Mouse (Mus musculus): ENCODE measurements around the gene Map4k3. TPM values are rescaled to one million over a fixed set of nuclear protein-coding genes. Genes with fewer than 3 reads are reported as not detected.
A peak's percentile ranks its signal among the peaks of the same experiment; 100 is the strongest.
"Not testable (repeated sequence)": the region's sequence is repeated elsewhere in the genome, so short reads cannot be mapped to it uniquely, and the experiment has no call there.

Map4k3 gene
- polyA plus RNA-seq, 1 experiment: 14.4 TPM

DNA sequence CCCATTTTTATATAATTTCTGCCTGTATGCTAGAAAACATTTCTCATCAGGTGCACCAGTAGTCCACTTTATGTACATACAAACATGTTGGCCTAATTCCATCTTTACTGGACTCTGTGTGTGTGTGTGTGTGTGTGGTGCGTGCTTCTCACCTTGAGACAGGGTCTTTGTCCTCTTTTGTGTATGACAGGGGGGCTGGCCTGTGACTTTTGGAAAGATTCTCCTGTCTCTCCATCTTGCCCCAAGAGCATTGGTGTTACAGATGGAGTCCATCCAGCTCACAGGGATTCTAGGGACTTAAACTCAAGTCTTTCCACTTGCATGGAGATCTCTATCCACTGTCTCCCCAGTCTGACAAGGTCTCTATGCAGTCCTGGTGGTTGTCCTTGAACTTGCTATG is 150.2 kb downstream of the Map4k3 start:
- Histone ChIP-seq H3K4me1 (ENCODE audit: control insufficient read depth, insufficient read depth, low read length) (peaks cover 9% of the 10 kb centered on the region), H3K27ac (ENCODE audit: control insufficient read depth, insufficient read depth, low read depth, low read length) (no peak overlapping the region), H3K36me3 (ENCODE audit: control insufficient read depth, insufficient read depth, low read length) (no peaks in the 10 kb centered on the region; the same call in 1 of the 2 replicates), H3K4me3 (ENCODE audit: control insufficient read depth, low read depth, low read length) (peak overlapping the region; percentile 95), H3K27me3 (ENCODE audit: control insufficient read depth, insufficient read depth, low read length) (no peaks in the 10 kb centered on the region)
- no peak for TF ChIP-seq CTCF (IDR thresholded peaks at IDR 0.05; ENCODE audit: control insufficient read depth, insufficient read depth, insufficient replicate concordance, low read depth, low read length)
- no peak for TF ChIP-seq POLR2A (IDR thresholded peaks at IDR 0.05; ENCODE audit: control insufficient read depth, low read depth, low read length)

DNA sequence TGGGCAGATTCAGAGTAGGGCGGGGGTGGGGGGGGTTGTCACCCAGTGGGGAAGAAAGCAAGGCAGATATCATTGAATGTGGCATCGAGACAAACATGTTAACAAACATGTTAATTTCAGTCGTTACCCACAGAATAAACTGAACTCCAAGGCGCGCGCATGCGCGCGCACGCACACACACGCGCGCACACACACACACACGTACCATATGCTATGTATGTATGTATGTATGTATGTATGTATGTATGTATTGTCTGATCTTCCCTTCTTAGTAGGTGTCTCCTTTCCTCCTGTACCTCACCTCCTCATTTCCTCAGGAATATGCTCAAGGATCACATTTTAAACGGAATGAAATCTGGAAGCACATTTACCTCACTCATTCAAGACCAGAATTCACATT is 150.6 kb downstream of the Map4k3 start, which contains the start of gene Cdkl4:
TSS of gene Cdkl4 (minus strand) at position 175 of the 400 bp plus-strand sequence.
- peak within 1 kb of the TSS; percentile 81 for H3K27ac ChIP-seq (ENCODE audit: control insufficient read depth, insufficient read depth, low read depth, low read length)
- no peaks in the 10 kb centered on the region; the same call in 1 of the 2 replicates for H3K36me3 ChIP-seq (ENCODE audit: control insufficient read depth, insufficient read depth, low read length)
- H3K4me3 ChIP-seq (ENCODE audit: control insufficient read depth, low read depth, low read length): peak within 1 kb of the TSS; percentile 95
- H3K4me1 ChIP-seq (ENCODE audit: control insufficient read depth, insufficient read depth, low read length): peaks cover 9% of the 10 kb centered on the region
- TF ChIP-seq POLR2A (IDR thresholded peaks at IDR 0.05; ENCODE audit: control insufficient read depth, low read depth, low read length) (no peak), CTCF (IDR thresholded peaks at IDR 0.05; ENCODE audit: control insufficient read depth, insufficient read depth, insufficient replicate concordance, low read depth, low read length) (no peak)
- no peaks in the 10 kb centered on the region for H3K27me3 ChIP-seq (ENCODE audit: control insufficient read depth, insufficient read depth, low read length)

DNA sequence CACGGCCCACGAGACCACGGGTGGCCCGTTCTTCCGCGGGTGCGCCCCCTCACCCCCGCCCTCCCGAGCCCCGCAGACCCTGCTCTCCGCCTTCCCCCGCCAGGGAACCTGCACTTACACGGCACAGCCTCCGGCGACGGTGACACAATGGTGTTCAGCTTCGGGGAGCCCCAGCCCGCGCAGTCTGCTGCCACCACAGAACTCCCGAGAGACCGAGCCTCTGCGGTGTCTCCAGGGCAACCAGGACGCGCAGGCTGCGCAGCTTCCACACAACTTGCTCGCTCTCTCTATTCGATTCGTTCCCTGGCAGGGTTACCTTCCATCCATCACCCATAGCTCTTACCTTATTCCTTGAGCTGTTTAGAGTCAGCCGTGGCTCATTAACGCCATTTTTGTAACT is 151.1 kb downstream of the Map4k3 start:
- Histone ChIP-seq H3K27ac (ENCODE audit: control insufficient read depth, insufficient read depth, low read depth, low read length) (peak overlapping the region; percentile 81), H3K27me3 (ENCODE audit: control insufficient read depth, insufficient read depth, low read length) (no peaks in the 10 kb centered on the region), H3K4me1 (ENCODE audit: control insufficient read depth, insufficient read depth, low read length) (peaks cover 9% of the 10 kb centered on the region), H3K4me3 (ENCODE audit: control insufficient read depth, low read depth, low read length) (peak overlapping the region; percentile 95), H3K36me3 (ENCODE audit: control insufficient read depth, insufficient read depth, low read length) (no peaks in the 10 kb centered on the region; the same call in 1 of the 2 replicates)
- TF ChIP-seq POLR2A (IDR thresholded peaks at IDR 0.05; ENCODE audit: control insufficient read depth, low read depth, low read length): peak; percentile 84; the same call in 1 of the 2 replicates
- TF ChIP-seq CTCF (IDR thresholded peaks at IDR 0.05; ENCODE audit: control insufficient read depth, insufficient read depth, insufficient replicate concordance, low read depth, low read length): no peak

GRCm38 (mm10) chr17:80575008-80575407 is 153.3 kb downstream of the Map4k3 start:
- Histone ChIP-seq H3K4me1 (ENCODE audit: control insufficient read depth, insufficient read depth, low read length) (peaks cover 9% of the 10 kb centered on the region), H3K4me3 (ENCODE audit: control insufficient read depth, low read depth, low read length) (peak overlapping the region; percentile 72), H3K27ac (ENCODE audit: control insufficient read depth, insufficient read depth, low read depth, low read length) (no peak overlapping the region), H3K36me3 (ENCODE audit: control insufficient read depth, insufficient read depth, low read length) (no peaks in the 10 kb centered on the region; the same call in 1 of the 2 replicates), H3K27me3 (ENCODE audit: control insufficient read depth, insufficient read depth, low read length) (no peaks in the 10 kb centered on the region)
- TF ChIP-seq CTCF (IDR thresholded peaks at IDR 0.05; ENCODE audit: control insufficient read depth, insufficient read depth, insufficient replicate concordance, low read depth, low read length) (no peak), POLR2A (IDR thresholded peaks at IDR 0.05; ENCODE audit: control insufficient read depth, low read depth, low read length) (no peak)

GRCm38 (mm10) chr17:80574471-80574965 is 153.8 kb downstream of the Map4k3 start:
- Histone ChIP-seq H3K36me3 (ENCODE audit: control insufficient read depth, insufficient read depth, low read length) (no peaks in the 10 kb centered on the region; the same call in 1 of the 2 replicates), H3K27ac (ENCODE audit: control insufficient read depth, insufficient read depth, low read depth, low read length) (no peak overlapping the region), H3K4me3 (ENCODE audit: control insufficient read depth, low read depth, low read length) (no peak overlapping the region), H3K27me3 (ENCODE audit: control insufficient read depth, insufficient read depth, low read length) (no peaks in the 10 kb centered on the region), H3K4me1 (ENCODE audit: control insufficient read depth, insufficient read depth, low read length) (peaks cover 9% of the 10 kb centered on the region)
- TF ChIP-seq POLR2A (IDR thresholded peaks at IDR 0.05; ENCODE audit: control insufficient read depth, low read depth, low read length) (no peak), CTCF (IDR thresholded peaks at IDR 0.05; ENCODE audit: control insufficient read depth, insufficient read depth, insufficient replicate concordance, low read depth, low read length) (no peak)

GRCm38 (mm10) chr17:80572187-80572935 is 155.9 kb downstream of the Map4k3 start:
- H3K4me1 ChIP-seq (ENCODE audit: control insufficient read depth, insufficient read depth, low read length): peaks cover 6% of the 10 kb centered on the region; the same call in 1 of the 2 replicates
- no peak overlapping the region for H3K27ac ChIP-seq (ENCODE audit: control insufficient read depth, insufficient read depth, low read depth, low read length)
- no peak for TF ChIP-seq POLR2A (IDR thresholded peaks at IDR 0.05; ENCODE audit: control insufficient read depth, low read depth, low read length)
- no peak for TF ChIP-seq CTCF (IDR thresholded peaks at IDR 0.05; ENCODE audit: control insufficient read depth, insufficient read depth, insufficient replicate concordance, low read depth, low read length)
- H3K4me3 ChIP-seq (ENCODE audit: control insufficient read depth, low read depth, low read length): no peak overlapping the region
- H3K27me3 ChIP-seq (ENCODE audit: control insufficient read depth, insufficient read depth, low read length): no peaks in the 10 kb centered on the region
- no peaks in the 10 kb centered on the region; the same call in 1 of the 2 replicates for H3K36me3 ChIP-seq (ENCODE audit: control insufficient read depth, insufficient read depth, low read length)

DNA sequence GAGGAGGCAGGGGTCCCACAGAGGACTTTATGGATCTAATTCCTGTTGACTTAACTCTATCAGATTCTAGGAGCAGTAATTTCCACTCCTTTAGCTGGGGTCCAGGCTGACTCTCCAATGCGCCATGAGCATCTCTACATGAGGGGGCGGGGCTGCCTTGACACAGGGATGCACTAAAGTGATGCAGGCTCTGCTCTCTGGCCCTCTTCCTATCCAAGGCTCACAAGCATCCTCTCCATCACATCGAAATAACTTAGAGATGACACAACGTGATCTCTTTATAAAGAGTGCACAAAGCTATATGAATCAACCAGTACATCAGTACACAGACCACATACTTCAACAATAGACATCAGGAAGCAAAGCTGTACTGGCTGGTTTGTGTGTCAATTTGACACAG is 156.8 kb downstream of the Map4k3 start:
- no peaks in the 10 kb centered on the region for H3K4me1 ChIP-seq (ENCODE audit: control insufficient read depth, insufficient read depth, low read length)
- no peak overlapping the region for H3K4me3 ChIP-seq (ENCODE audit: control insufficient read depth, low read depth, low read length)
- no peaks in the 10 kb centered on the region; the same call in 1 of the 2 replicates for H3K36me3 ChIP-seq (ENCODE audit: control insufficient read depth, insufficient read depth, low read length)
- TF ChIP-seq POLR2A (IDR thresholded peaks at IDR 0.05; ENCODE audit: control insufficient read depth, low read depth, low read length) (no peak), CTCF (IDR thresholded peaks at IDR 0.05; ENCODE audit: control insufficient read depth, insufficient read depth, insufficient replicate concordance, low read depth, low read length) (no peak)
- no peak overlapping the region for H3K27ac ChIP-seq (ENCODE audit: control insufficient read depth, insufficient read depth, low read depth, low read length)
- H3K27me3 ChIP-seq (ENCODE audit: control insufficient read depth, insufficient read depth, low read length): no peaks in the 10 kb centered on the region

DNA sequence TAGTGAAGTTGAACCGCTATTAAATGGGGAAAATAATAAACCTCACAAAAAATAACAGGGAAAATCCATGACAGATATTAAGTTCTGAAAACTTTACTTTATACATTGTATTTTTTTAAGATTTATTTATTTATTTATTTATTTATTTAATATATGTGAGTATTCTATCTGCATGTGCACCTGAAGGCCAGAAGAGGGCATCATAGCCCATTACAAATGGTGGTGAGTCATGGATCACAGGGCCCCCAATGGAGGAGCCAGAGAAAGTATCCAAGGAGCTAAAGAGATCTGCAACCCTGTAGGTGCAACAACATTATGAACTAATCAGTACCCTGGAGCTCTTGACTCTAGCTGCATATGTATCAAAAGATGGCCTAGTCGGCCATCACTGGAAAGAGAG is 158.6 kb downstream of the Map4k3 start:
- not testable (repeated sequence) for H3K36me3 ChIP-seq (ENCODE audit: control insufficient read depth, insufficient read depth, low read length); H3K4me1 ChIP-seq (ENCODE audit: control insufficient read depth, insufficient read depth, low read length); H3K4me3 ChIP-seq (ENCODE audit: control insufficient read depth, low read depth, low read length); H3K27ac ChIP-seq (ENCODE audit: control insufficient read depth, insufficient read depth, low read depth, low read length); H3K27me3 ChIP-seq (ENCODE audit: control insufficient read depth, insufficient read depth, low read length)
